Mouse (Mus musculus): ENCODE measurements around the gene Mrpl24.

DNA sequence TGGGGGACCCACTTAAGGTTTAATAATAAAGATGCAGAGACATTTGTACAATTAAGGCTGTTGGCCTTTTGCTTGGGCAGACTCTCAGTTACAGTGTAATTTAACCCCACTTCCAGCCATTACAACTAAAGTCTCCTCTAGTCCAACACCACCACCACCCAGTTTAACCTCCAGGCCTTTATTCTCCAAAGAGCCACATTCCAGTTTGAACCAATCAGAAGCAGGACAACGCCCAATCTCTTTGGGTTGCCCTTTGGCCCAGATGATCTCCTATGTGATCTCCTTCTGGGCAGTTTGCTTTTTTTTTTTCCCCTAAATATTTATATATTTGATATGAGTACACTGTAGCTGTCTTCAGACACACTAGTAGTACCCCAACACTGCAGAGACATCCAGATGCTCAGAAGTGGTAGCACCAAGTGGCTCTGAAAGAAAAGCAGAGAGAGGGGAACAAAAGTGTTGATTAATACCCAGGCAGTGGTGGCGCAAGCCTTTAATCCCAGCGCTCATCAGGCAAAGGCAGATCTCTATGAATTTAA lies 25.9 kb upstream of the Mrpl24 start:
- no peak for TF ChIP-seq CTCF (IDR thresholded peaks at IDR 0.05; ENCODE audit: control insufficient read depth, insufficient read depth, insufficient read length)
- no peak for TF ChIP-seq USF1 (IDR thresholded peaks at IDR 0.05; ENCODE audit: low read depth)
- no peak for TF ChIP-seq MAX (IDR thresholded peaks at IDR 0.05)
- TF ChIP-seq FOSL1 (IDR thresholded peaks at IDR 0.05; ENCODE audit: insufficient read depth, low read length, poor library complexity, severe bottlenecking), result no peak

Data from C2C12 (cell line).